Mouse (Mus musculus) heart, embryonic 12.5 days (tissue): Measurements from ENCODE around the gene Pten. TPM values are rescaled to one million over a fixed set of nuclear protein-coding genes. Genes with fewer than 3 reads are reported as not detected.
"Not testable (repeated sequence)": the region's sequence is repeated elsewhere in the genome, so short reads cannot be mapped to it uniquely, and the experiment has no call there.

Experiments used
- ATAC-seq: fragments of 200-750 bp; cut with Nextera tagmentation; 2 replicates; pipeline ENCODE4 v1.8.0; 2017; ENCODE audit warnings: moderate TSS enrichment, moderate library complexity; ENCODE audit not compliant: insufficient number of reproducible peaks, low FRiP score
- H3K27ac ChIP-seq: fragments of 300-500 bp; sonication (generic); 2 replicates; pipeline ENCODE4 v1.5.1; 2016; ENCODE audit warnings: mild to moderate bottlenecking, moderate library complexity; ENCODE audit not compliant: poor library complexity, severe bottlenecking
- H3K27me3 ChIP-seq: fragments of 300-500 bp; sonication (generic); replicated peaks from 2 replicates; pipeline ENCODE4 v1.6.1; 2016; ENCODE audit warnings: mild to moderate bottlenecking, moderate library complexity
- H3K36me3 ChIP-seq: fragments of 300-500 bp; sonication (generic); 2 replicates; pipeline ENCODE4 v1.6.1; 2016; ENCODE audit warnings: mild to moderate bottlenecking, moderate library complexity
- H3K4me1 ChIP-seq: fragments of 300-500 bp; sonication (generic); replicated peaks from 2 replicates; pipeline ENCODE4 v1.6.1; 2016; ENCODE audit warnings: mild to moderate bottlenecking
- H3K4me2 ChIP-seq: fragments of 300-500 bp; sonication (generic); 2 replicates; pipeline ENCODE4 v1.6.1; 2016; ENCODE audit warnings: mild to moderate bottlenecking, moderate library complexity
- H3K4me3 ChIP-seq: fragments of 300-500 bp; sonication (generic); 2 replicates; pipeline ENCODE4 v1.5.1; 2016; ENCODE audit warnings: mild to moderate bottlenecking
- H3K9ac ChIP-seq: fragments of 300-500 bp; sonication (generic); 2 replicates; pipeline ENCODE4 v1.6.1; 2016; ENCODE audit warnings: mild to moderate bottlenecking, moderate library complexity
- H3K9me3 ChIP-seq: fragments of 300-500 bp; sonication (generic); replicated peaks from 2 replicates; pipeline ENCODE4 v1.6.1; 2016; ENCODE audit warnings: mild to moderate bottlenecking, moderate library complexity
- WGBS: fragments of 180-500 bp; shearing (Covaris S2); methylation state at CpG from one replicate; pipeline ENCODE4 v1.1.7; 2016; 5-methylcytosine and 5-hydroxymethylcytosine counted together
- polyA plus RNA-seq: library from polyadenylated mRNA; unstranded; fragments of >200 nt; fragmentation: Nextera tagmentation; extraction: Ambion mirVana; gene quantifications from 2 replicates; pipeline ENCODE4 v1.2.1, GENCODE M21; 2016

The Pten gene
- polyA plus RNA-seq, 1 experiment from 2014 or later: 6.1 TPM

DNA sequence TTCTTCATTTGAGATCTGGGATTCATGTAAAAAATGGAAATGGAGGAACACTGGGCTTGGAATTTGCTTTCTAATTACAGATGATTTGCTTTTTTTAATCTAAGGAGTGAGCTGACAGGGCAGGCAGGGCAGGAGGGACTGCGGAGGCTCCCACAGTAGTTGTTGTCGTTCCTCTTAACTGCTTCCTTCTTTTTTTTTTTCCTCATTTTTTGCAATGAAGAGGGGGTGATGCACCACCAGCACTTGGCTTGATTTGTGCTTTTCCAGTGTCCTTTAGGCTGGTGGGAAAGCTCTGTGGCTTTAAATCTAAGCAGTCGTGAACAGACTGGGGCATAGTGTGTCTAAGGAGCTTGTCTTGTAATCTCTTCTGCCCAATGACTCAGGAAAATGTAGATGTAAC lies 21.8 kb downstream of the Pten start:
- Histone ChIP-seq H3K9ac (no peak overlapping the region), H3K9me3 (no peaks in the 10 kb centered on the region), H3K4me3 (no peak overlapping the region), H3K4me1 (peaks cover 3% of the 10 kb centered on the region; the same call in 1 of the 2 replicates), H3K27me3 (no peaks in the 10 kb centered on the region), H3K36me3 (no peaks in the 10 kb centered on the region), H3K4me2 (no peak overlapping the region), H3K27ac (no peak overlapping the region)
- ATAC-seq: no peak
- 55% methylated on average over 3 of the region's 3 CpGs for whole genome bisulfite sequencing

DNA sequence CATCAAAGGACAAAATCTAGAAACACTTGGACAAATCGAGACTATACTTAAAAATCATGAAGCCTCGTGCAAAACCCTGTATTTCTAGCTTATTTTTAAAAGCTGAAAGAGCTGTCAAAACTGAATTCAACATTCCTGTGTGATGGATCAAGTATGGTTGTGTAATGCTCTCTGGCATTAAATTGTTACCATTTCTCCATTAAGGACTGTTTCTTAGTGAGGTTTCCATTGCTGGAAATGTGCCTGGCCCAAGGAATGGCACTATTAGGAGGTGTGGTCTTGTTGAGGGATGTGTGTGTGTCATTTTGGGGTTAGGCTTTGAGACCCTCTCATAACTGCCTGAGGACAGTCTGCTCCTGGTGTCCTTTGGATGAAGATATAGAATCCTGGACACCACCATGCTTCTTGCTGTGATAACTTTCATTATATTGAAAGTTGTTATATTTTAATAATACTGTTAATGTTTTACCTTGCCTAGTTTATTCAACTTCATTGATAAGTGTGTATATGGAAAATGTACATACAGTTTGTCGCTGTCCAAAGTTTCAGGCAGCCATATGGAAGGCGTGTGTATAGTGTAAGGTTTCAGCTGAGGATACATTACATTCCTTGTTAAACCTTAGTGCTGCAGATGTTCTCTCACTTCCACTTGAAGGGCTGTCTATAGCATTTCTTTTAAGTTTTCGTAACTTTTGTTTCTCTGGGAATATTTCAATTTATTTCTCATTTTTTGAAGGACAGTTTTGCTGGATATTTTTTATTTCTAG lies 24.2 kb downstream of the Pten start:
- Histone ChIP-seq H3K9me3 (no peaks in the 10 kb centered on the region), H3K27ac (no peak overlapping the region), H3K36me3 (peaks cover 4% of the 10 kb centered on the region; the same call in 1 of the 2 replicates), H3K4me1 (peaks cover 3% of the 10 kb centered on the region; the same call in 1 of the 2 replicates), H3K4me2 (no peak overlapping the region), H3K27me3 (no peaks in the 10 kb centered on the region), H3K9ac (no peak overlapping the region), H3K4me3 (no peak overlapping the region)
- no peak for ATAC-seq
- WGBS: 87% methylated on average over 5 of the region's 5 CpGs

DNA sequence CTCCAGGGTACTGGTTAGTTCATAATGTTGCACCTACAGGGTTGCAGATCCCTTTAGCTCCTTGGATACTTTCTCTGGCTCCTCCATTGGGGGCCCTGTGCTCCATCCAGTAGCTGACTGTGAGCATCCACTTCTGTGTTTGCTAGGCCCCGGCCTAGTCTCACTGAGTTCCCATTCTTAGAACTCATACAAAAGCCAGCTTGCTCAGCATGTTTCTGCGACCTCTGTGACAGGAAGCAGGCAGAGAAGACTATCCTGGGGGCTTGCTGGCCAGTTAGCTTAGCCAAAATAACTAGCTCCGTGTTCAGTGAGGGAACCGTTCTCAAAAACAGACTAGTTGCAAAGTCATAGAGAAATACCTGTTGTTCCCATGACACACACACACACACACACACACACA lies 30.1 kb downstream of the Pten start:
- H3K9ac ChIP-seq, H3K9me3 ChIP-seq, H3K27me3 ChIP-seq, H3K36me3 ChIP-seq, ATAC-seq, H3K4me2 ChIP-seq, H3K4me3 ChIP-seq: not testable (repeated sequence)
- 44% methylated on average over 4 of the region's 4 CpGs for WGBS
- Histone ChIP-seq H3K4me1 (peaks cover 22% of the 10 kb centered on the region), H3K27ac (peak overlapping the region; percentile 51; the same call in 1 of the 2 replicates)

DNA sequence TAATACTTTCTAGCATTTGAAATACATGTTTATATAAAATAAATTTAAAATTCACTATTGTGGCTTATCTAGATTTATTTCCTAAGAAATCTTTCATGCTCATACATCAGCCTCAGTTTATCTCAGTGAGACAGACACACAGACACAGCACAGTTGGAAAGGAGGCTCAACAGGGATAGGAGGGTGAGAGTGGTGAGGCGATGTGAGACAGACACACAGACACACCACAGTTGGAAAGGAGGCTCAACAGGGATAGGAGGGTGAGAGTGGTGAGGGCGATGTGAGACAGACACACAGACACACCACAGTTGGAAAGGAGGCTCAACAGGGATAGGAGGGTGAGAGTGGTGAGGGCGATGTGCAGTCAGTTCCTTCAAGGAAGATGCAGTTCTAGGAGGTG lies 30.7 kb downstream of the Pten start:
- not testable (repeated sequence) for H3K9ac ChIP-seq, H3K4me3 ChIP-seq, ATAC-seq, H3K27ac ChIP-seq, H3K4me2 ChIP-seq, H3K27me3 ChIP-seq, H3K9me3 ChIP-seq, H3K36me3 ChIP-seq
- H3K4me1 ChIP-seq: peaks cover 25% of the 10 kb centered on the region
- 84% methylated on average over 3 of the region's 3 CpGs for WGBS

DNA sequence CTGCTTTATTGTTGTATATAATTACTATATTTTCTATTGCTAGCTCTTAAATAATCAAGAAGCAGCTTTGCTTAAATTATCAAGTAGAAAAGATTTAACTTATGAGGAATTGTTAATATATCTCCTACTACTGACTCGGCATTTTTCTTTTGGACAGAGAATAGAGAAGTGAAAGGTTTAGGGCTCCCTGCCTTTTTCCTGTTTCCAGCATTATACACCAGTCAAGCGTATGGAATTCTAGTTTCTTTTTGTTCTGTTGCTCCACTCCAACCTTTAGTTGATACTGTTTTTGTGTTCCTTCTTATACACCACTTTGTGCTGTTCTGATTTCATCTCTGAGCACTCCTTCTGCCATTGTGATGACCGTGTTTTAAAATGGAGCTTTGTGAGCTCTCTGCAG lies 32.2 kb downstream of the Pten start:
- WGBS: 66% methylated on average over 3 of the region's 3 CpGs
- H3K9me3 ChIP-seq: no peaks in the 10 kb centered on the region
- H3K4me1 ChIP-seq: peaks cover 36% of the 10 kb centered on the region
- H3K9ac ChIP-seq: no peak overlapping the region
- no peak overlapping the region for H3K27ac ChIP-seq
- no peak overlapping the region for H3K4me2 ChIP-seq
- H3K27me3 ChIP-seq: no peaks in the 10 kb centered on the region
- H3K4me3 ChIP-seq: no peak overlapping the region
- H3K36me3 ChIP-seq: peaks cover 4% of the 10 kb centered on the region; the same call in 1 of the 2 replicates
- no peak for ATAC-seq

DNA sequence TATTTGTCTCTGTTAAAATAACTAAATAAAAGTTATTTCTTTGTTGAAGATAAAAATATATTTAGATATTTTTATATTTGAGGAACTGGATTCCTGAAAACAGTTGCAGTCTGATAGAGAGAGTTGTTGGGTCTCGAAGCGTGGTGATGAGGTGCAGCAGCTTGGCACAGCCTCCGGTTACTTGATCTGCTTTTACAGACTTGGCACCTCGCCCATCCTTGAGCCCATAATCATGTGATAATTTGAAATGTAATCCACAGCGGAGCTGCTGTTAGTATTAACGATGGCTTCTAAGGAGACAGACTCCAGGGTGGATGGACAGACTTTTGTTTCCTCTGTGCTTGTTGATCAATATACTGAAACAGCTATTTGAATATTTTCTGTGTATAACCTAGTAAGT lies 35.3 kb downstream of the Pten start:
- Histone ChIP-seq H3K4me1 (peaks cover 36% of the 10 kb centered on the region), H3K4me3 (no peak overlapping the region), H3K36me3 (no peaks in the 10 kb centered on the region), H3K27ac (no peak overlapping the region), H3K27me3 (no peaks in the 10 kb centered on the region), H3K9ac (no peak overlapping the region), H3K4me2 (no peak overlapping the region), H3K9me3 (no peaks in the 10 kb centered on the region)
- 13% methylated on average over 6 of the region's 6 CpGs for whole genome bisulfite sequencing
- peak; percentile 61; the same call in 1 of the 2 replicates for ATAC-seq

DNA sequence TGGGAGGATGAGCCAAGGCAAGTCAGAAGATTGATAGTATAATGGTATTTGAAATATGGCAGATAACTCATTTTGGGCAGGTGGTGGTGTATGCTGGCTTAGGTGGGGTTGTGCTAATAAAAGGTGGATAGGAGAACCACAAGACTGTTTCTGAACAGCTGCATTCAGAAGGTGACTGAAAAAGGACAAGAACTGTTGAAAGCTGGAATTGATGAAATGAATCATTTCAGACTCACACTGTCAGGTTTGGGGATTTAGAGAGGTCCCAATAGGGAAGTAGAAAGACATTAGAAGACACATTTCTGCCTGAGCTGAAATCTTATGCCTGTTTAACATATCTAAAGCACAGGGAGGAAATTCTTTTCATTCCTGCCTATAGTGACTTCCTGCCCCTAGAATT lies 36.6 kb downstream of the Pten start:
- H3K4me1 ChIP-seq: peaks cover 26% of the 10 kb centered on the region
- no peak overlapping the region for H3K9ac ChIP-seq
- H3K4me3 ChIP-seq: no peak overlapping the region
- no peaks in the 10 kb centered on the region for H3K9me3 ChIP-seq
- ATAC-seq: no peak
- H3K27ac ChIP-seq: no peak overlapping the region
- no peaks in the 10 kb centered on the region for H3K36me3 ChIP-seq
- no peak overlapping the region for H3K4me2 ChIP-seq
- H3K27me3 ChIP-seq: no peaks in the 10 kb centered on the region

DNA sequence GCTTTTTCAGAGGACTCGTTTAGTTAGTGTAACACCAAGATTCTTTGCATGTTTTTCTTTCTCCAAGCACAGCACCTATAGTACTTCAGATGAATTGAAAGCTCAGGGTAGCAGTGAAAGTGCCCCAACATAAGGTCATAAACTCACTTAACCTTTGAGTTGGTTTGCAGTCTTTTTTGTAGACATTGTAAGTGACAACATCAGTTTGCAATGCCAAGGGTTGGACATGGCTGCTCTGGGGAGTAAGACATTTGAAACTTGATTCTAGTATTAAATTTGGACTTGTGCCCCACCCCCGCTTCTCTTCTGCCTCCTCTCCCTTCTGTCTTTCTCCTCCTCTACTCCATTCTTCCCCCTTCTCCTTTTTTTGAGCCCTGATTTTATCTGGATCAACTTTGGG lies 43.3 kb downstream of the Pten start:
- no peak overlapping the region for H3K4me3 ChIP-seq
- 80% methylated on average over 2 of the region's 2 CpGs for WGBS
- no peak overlapping the region for H3K9ac ChIP-seq
- no peak overlapping the region for H3K27ac ChIP-seq
- H3K4me2 ChIP-seq: no peak overlapping the region
- H3K27me3 ChIP-seq: no peaks in the 10 kb centered on the region
- peaks cover 11% of the 10 kb centered on the region; the same call in 1 of the 2 replicates for H3K36me3 ChIP-seq
- peaks cover 3% of the 10 kb centered on the region; the same call in 1 of the 2 replicates for H3K4me1 ChIP-seq
- no peak for ATAC-seq
- no peaks in the 10 kb centered on the region for H3K9me3 ChIP-seq

DNA sequence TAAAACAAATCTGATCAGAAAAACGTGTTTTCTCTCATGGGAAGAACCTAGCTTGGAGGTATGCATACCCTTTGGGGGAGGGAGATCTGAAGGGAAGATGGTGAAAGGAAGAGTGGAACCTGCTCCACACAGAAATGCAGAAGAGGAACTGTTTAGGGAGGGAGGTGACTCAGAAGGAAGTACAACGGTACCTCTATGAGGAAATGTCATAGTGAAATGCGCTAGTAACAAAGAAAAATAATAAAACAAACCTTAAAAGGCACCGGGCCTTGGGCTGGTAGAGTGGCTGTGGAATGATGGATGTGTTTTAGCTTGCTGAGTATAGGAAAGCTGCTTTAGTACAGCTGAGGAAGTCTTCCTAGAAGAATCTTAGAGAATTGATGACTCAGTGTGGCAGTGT lies 47.4 kb downstream of the Pten start:
- 73% methylated on average over 4 of the region's 4 CpGs for WGBS
- no peak for ATAC-seq
- H3K27me3 ChIP-seq: no peaks in the 10 kb centered on the region
- H3K9ac ChIP-seq: no peak overlapping the region
- no peak overlapping the region for H3K4me2 ChIP-seq
- H3K4me3 ChIP-seq: no peak overlapping the region
- H3K36me3 ChIP-seq: peaks cover 15% of the 10 kb centered on the region; the same call in 1 of the 2 replicates
- H3K4me1 ChIP-seq: no peaks in the 10 kb centered on the region
- H3K27ac ChIP-seq: no peak overlapping the region
- no peaks in the 10 kb centered on the region for H3K9me3 ChIP-seq

DNA sequence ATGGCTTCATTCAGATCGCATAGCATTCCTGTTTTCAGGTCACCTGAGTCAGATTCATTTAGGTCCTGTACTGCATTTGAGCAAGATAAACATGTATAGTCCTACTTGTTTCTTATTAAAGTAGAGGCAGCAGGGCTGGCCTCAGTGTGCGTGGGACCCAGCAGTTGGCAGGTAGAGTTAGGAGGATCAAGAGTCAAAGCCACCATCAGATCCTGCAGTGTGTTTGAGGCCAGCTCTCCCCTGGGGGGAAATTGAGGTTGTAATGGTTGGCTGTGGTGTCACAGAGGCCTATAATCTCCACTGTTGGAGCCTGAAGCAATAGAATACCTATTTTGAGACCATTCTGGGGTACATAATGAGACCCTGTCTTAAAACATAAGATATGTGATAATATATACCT lies 50.3 kb downstream of the Pten start:
- Histone ChIP-seq H3K36me3 (peaks cover 11% of the 10 kb centered on the region), H3K4me1 (no peaks in the 10 kb centered on the region), H3K27ac (no peak overlapping the region), H3K9me3 (no peaks in the 10 kb centered on the region), H3K27me3 (no peaks in the 10 kb centered on the region), H3K4me2 (no peak overlapping the region), H3K4me3 (no peak overlapping the region), H3K9ac (no peak overlapping the region)
- WGBS: 92% methylated on average over 2 of the region's 2 CpGs
- ATAC-seq: no peak

DNA sequence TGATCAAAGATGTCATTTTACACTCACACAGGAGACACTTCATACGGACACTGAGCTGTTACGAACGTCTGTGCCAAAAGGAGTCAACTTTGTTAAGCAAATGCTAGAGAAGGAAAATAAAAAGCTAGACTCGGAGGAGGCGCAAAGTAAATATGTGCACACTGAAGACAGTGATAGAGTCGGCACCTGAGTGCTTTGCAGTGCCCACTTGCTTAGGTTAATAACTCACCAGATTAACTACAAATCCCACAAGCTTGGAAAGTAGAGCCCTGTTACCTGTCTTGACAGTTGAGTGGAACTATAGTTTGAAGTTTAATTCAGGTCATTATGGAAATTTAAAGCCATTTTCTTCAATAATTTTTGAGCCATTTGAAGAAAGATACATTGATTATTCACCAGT lies 51.4 kb downstream of the Pten start:
- Histone ChIP-seq H3K4me2 (no peak overlapping the region), H3K9ac (no peak overlapping the region), H3K36me3 (peaks cover 11% of the 10 kb centered on the region), H3K4me3 (no peak overlapping the region), H3K4me1 (no peaks in the 10 kb centered on the region), H3K27ac (no peak overlapping the region), H3K9me3 (no peaks in the 10 kb centered on the region), H3K27me3 (no peaks in the 10 kb centered on the region)
- ATAC-seq: no peak
- 82% methylated on average over 6 of the region's 6 CpGs for WGBS

DNA sequence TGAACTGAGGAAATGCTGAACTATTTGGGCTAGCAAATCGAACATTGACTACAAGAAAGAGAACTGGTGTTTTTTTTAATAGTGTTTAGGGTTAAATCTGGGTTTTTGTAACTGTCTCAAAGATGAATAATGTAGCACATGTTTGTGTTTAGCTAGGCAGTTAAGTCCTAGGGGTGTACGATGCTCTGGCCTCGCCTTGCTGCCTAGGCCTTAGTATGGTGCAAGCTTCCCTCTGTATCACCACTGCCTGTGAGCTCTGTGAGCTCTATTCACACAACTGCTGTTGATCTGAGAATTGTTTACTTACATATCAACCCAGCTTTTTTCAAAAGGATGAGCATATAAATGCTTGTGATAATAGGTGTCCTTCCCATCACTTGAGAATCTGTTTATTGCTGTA lies 51.8 kb downstream of the Pten start:
- peaks cover 11% of the 10 kb centered on the region for H3K36me3 ChIP-seq
- H3K9ac ChIP-seq: no peak overlapping the region
- H3K27me3 ChIP-seq: no peaks in the 10 kb centered on the region
- no peak overlapping the region for H3K4me2 ChIP-seq
- 89% methylated on average over 3 of the region's 3 CpGs for WGBS
- H3K4me1 ChIP-seq: no peaks in the 10 kb centered on the region
- H3K27ac ChIP-seq: no peak overlapping the region
- ATAC-seq: no peak
- no peak overlapping the region for H3K4me3 ChIP-seq
- no peaks in the 10 kb centered on the region for H3K9me3 ChIP-seq
